Mouse (Mus musculus): ENCODE measurements around the gene Zfp93.
"Not testable (repeated sequence)": the region's sequence is repeated elsewhere in the genome, so short reads cannot be mapped to it uniquely, and the experiment has no call there.

Zfp93 gene

DNA sequence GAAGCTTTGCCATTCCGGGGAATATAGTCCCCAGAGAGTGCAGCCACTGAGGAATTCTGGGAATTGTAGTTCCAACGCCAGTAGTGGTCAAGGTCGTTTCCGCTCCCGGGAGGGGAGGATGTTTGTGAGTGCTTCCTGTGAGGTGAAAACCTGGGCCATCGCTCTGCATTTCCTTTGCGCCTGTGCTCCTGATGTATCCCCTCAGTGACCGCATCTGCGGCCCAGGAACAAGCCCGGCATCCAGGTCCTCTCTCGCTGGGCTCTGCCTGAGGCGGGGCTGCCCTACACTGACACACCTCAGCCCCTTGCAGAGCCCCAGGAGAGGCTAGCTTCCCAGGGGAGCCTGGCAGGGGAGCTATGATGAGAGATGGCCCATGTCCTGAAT is at the start of gene Zfp93:
Gene Zfp93 (plus strand): TSS at position 133 of the 385 bp plus-strand sequence.
- DNase-seq (ENCODE audit: low spot score), result peak; percentile 65

DNA sequence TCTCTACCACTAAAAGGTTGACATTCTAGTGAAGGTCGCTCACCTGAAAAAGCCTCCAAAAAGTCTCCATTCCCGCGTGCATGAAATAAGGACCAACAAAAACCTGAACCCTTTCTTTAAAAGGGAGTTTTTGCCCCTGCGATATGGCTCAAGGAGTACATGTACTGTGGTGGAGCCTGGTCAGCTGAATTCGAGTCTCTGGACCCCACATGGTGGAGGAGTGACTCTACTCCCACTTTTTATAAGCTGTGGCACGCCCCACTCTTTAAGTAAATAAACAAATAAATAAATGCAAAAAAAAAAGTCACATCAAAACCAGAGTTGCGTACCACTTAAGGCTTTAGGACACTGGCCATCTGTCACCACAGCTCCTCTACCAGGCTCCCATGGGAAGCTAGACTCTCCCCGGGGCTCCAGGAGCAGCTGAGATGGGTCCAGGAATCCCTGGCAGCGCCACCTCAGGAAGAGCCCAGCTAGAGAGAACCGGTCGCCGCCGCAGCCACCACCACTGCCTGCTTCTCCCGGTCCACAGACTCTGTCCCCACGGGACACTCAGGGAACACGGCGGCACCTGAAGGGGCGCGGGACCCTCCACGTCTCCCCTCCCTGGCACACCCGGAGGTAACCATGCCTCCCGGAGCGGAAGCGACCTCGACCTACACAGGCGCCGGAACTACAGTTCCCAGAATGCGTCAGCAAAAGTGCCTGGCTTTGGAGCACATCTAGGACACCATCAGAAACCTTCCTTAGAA is 33.0 kb upstream of the Zfp93 start, which contains the start of gene Zfp109:
Gene Zfp109 (minus strand): TSS at position 521 of the 752 bp plus-strand sequence.
- peak; percentile 36 for DNase-seq (ENCODE audit: low spot score)

DNA sequence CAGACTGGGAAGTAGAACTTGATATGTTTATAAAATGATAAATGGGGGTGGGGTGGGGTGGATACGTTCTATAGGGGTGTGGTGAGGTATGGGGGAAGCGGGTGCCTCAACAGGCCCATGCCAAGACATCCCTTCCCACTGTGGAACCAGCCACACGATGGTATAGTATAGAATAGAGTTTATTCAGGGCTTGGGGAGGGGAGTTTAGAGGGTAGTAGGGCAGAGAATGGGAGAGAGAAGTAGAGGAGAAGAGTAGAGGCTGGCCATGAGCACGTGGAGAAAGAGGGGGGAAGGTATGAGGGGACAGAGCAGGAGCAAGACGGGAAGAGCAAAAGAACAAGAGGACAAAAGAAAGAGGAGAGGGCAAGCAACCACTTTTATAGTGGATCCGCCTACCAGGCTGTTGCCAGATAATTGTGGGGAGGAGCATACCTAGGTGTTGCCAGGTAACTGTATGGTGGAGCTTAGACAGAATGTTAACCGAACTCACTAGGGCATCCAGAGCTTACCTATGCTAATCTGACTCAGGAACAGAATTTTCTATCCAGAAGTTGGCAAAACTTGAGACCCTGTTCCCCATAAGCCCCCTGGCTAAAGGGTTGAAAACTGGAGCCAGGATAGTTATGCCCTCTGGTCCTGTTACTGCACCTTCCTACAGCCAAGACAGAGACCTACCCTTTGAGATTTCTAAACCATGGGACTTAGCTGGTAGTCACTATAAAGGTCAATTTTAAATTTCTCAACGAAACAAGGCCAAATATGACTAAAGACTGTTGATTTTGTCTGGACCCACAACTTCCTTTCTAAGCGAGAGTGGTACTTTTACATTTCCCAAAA is 16.2 kb upstream of the Zfp93 start:
- peak; percentile 7 for DNase-seq (ENCODE audit: low spot score)

DNA sequence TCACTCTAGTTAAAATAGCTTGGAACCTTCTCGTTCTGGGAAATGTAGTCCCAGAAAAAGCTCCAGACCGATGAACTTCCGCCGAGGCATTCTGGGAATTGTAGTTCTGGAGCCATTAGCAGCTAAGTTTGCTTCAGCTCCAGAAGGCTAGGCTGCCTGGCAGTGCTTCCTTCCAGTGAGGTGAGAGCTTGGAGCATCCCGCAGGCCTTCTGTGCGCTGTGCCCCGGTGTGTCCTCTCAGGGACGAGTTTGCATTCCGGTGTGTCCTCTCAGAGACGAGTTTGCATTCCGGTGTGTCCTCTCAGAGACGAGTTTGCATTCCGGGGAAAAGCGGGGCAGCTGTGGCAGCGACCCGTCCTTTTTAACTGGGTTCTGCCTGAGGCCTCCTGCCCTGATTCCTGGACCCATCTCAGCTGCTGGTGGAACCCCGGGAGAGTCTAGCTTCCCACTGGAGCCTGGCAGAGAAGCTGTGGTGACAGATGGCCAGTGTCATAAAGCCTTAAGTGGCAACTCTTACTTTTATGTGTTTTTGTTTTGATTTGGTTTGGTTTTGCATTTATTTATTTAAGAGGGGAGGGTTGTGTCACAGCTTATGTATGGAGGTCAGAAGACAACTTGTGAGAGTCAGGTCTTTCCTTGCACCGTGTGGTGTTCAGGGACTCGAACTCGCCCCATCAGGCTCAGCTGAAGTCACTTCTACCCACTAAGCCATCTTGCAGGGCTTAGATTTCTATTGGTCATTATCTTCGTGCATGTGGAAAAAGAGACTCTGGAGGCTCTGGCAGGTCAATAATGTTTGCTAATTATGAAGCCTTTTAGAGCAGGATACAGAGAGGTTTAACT is 15.4 kb upstream of the Zfp93 start, which contains the start of gene Zfp108:
Gene Zfp108 (plus strand): TSS at position 162 of the 842 bp plus-strand sequence.
- peak; percentile 79 for DNase-seq (ENCODE audit: low spot score)

- DNase-seq (ENCODE audit: low spot score), result no peak
Measured at GRCm38 (mm10) chr7:24259306-24259999, 10.8 kb upstream of the Zfp93 start.

GRCm38 (mm10) chr7:24260000-24260312 is 10.3 kb upstream of the Zfp93 start:
- no peak for DNase-seq (ENCODE audit: low spot score)

- DNase-seq (ENCODE audit: low spot score), result no peak
Measured at GRCm38 (mm10) chr7:24268176-24269155, 1.8 kb upstream of the Zfp93 start.

DNA sequence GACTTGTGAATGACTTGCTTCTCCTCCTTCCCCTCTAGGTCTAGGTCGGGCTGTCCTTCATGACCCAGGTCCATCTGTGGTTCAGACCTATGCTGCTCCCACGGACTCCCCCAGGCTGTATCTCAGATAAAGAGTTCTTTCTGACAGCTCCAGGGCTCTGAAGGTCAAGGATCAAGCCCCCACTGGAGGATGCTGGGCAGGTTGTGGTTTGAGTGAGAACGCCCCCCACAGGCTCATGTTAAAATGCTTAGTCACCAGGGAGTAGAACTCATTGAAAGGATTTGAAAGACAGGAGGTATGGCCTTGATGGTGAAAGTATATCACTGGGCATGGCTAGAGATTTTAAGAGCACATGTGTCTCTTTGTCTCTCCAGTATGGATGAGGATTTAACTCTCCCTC is 964 bp upstream of the Zfp93 start:
- no peak for DNase-seq (ENCODE audit: low spot score)

GRCm38 (mm10) chr7:24269667-24270287 is 443 bp upstream of the Zfp93 start:
- DNase-seq (ENCODE audit: low spot score), result no peak

- no peak for DNase-seq (ENCODE audit: low spot score)
Measured at GRCm38 (mm10) chr7:24271191-24271590, 971 bp downstream of the Zfp93 start.

GRCm38 (mm10) chr7:24274456-24274855 is 4.2 kb downstream of the Zfp93 start:
- DNase-seq (ENCODE audit: low spot score), result no peak

GRCm38 (mm10) chr7:24278771-24279170 is 8.6 kb downstream of the Zfp93 start:
- not testable (repeated sequence) for DNase-seq (ENCODE audit: low spot score)

DNA sequence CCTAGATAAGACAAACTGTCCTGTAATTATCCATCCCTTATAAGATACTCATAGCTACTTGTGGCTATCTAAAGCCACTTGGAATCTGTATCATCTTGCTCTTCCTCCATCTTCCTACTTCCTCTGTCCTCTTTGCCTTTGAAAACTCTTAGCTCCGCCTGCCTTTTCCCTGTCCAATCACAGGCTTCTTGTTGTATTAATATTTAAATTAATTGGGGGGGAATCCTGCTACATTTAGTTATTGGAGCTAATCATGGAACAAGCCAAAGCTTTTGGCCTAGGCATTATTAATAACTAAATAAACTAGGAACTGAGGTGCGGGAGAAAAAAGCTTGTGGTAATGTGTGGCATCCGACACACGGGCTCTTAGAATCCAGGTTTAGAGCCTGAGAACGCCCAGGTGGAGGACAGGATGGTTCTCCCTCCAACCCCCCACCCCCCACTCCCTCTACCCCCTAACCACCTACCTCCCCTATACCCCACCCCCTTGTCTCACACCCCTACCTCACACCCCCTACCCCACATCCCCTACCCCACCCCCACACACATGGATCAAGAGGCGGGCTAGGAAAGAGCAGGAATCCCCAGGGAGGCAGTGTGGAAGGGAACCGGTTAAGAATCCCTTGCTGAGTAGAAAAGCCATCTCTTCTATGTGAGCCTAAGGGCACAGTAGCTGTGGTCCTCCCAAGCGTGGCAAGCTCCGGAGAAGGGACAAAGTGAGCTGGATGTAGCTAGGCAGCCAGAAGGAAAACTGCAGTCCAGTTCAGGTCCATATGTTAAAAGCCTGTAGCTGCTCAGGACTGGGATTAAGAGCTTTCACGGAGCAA is 10.0 kb downstream of the Zfp93 start:
- DNase-seq (ENCODE audit: low spot score), result no peak

DNA sequence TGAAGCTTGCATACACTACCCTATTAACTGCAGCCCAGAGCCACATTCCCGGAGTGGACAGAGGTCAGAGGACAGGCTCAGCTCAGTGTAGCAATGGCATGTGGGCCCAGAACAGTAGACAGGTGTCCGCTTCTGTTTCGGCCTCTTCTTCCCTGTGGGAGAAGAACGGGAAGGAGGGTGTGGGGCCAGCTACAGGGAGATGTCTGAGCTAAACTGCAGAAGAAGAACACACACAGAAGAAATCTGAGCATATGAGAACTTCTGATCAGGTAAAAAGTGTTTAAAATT is 10.6 kb downstream of the Zfp93 start:
- DNase-seq (ENCODE audit: low spot score), result no peak

- DNase-seq (ENCODE audit: low spot score), result no peak
Measured at GRCm38 (mm10) chr7:24286090-24286489, 15.9 kb downstream of the Zfp93 start.

- no peak for DNase-seq (ENCODE audit: low spot score)
Measured at GRCm38 (mm10) chr7:24286916-24287315, 16.7 kb downstream of the Zfp93 start.

- no peak for DNase-seq (ENCODE audit: low spot score)
Measured at GRCm38 (mm10) chr7:24287670-24288069, 17.4 kb downstream of the Zfp93 start.

GRCm38 (mm10) chr7:24288512-24288911 is 18.3 kb downstream of the Zfp93 start:
- peak; percentile 26 for DNase-seq (ENCODE audit: low spot score)

DNA sequence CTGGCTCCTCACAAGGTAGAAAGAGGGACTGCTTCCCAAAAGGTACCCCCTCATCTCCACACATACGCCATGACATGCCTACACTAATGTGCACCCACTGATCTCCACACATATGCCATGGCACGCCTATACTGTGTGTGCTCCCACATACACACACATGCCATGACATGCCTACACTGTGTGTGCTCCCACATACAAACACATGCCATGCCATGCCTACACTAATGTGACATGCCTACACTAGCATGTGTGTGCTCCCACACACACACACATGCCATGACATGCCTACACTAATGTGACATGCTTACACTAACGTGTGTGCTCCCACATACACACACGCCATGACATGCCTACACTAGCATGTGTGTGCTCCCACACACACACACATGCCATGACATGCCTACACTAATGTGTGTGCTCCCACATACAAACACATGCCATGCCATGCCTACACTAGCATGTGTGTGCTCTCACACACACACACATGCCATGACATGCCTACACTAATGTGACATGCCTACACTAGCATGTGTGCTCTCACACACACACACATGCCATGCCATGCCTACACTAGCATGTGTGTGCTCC is 20.0 kb downstream of the Zfp93 start:
- no peak for DNase-seq (ENCODE audit: low spot score)

All from layer of hippocampus, adult 9-10 months (tissue).